Mouse (Mus musculus) heart, adult 10 weeks (tissue): ENCODE results near the gene Gcg. TPM values are rescaled to one million over a fixed set of nuclear protein-coding genes. Genes with fewer than 3 reads are reported as not detected.

Source experiments
- polyA plus RNA-seq: library from polyadenylated mRNA; stranded (reverse); fragments of 350-450 nt; fragmentation: Illumina TruSeq; extraction: RNeasy Lipid Tissue Mini Kit (QIAGEN cat#74804); gene quantifications from one replicate; pipeline ENCODE4 v1.2.3, GENCODE M21; 2014; ENCODE audit warnings: low read depth, low replicate concordance

The Gcg gene
- not detected for polyA plus RNA-seq

DNA sequence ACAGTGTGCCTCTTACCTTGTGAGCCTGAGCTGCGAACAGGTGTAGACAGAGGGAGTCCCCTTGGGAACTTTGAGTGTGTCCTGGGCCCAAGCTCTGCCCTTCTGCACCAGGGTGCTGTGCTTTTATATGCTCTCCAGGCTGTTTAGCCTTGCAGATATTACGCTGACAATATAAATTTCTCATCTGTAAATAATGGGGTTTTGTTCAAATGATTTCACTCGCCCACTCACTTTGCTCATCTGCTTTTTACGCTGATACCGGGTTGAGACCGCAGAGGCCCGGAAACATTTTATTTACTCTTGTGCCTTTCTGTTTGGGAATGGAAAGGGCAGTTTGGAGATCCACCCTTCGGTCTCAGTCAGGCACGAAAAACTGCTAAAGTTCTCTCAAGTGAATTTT, at the start of gene Gcg:
TSS of gene Gcg (minus strand) at position 101 of the 400 bp plus-strand sequence.

Other genes with a start within 250 kb of the Gcg start
- 5.8 TPM for gene Dpp4, start 71.4 kb downstream of the Gcg start, polyA plus RNA-seq
- gene Fap, start 90.4 kb upstream of the Gcg start, polyA plus RNA-seq: 3.8 TPM
- gene Ifih1, start 162.6 kb upstream of the Gcg start, polyA plus RNA-seq: 5.4 TPM
- gene Gca, start 180.6 kb upstream of the Gcg start, polyA plus RNA-seq: 15.8 TPM